Mouse (Mus musculus) ES-E14 (cell line): Measurements from ENCODE around the gene Lyrm1. TPM values are rescaled to one million over a fixed set of nuclear protein-coding genes. Genes with fewer than 3 reads are reported as not detected.

Source experiments
- DNase-seq: peaks from one replicate; pipeline ENCODE4 v3.0.0-alpha.2; 2013; ENCODE audit warnings: low read depth, low spot score
- H3K27ac ChIP-seq: 2 replicates; pipeline ENCODE4 v1.5.1; 2012; ENCODE audit warnings: low read depth, mild to moderate bottlenecking, low read length, moderate library complexity, mixed read lengths; ENCODE audit not compliant: poor library complexity, insufficient read depth, severe bottlenecking
- H3K36me3 ChIP-seq: 2 replicates; pipeline ENCODE4 v1.6.1; 2012; ENCODE audit warnings: mild to moderate bottlenecking, low read length, moderate library complexity, mixed read lengths; ENCODE audit not compliant: control insufficient read depth, poor library complexity, insufficient read depth, severe bottlenecking
- H3K4me1 ChIP-seq, 2 experiments: fragments of 150-350 bp in 1 of 2; sonication (generic) in 1 of 2; 2 replicates each; pipeline ENCODE4 v1.6.1; 2012; ENCODE audit warnings: low read length in 2 of 2, mild to moderate bottlenecking in 1 of 2, mixed read lengths in 1 of 2; ENCODE audit not compliant: control insufficient read depth in 2 of 2, insufficient read depth in 2 of 2, poor library complexity in 1 of 2
- H3K4me3 ChIP-seq, 2 experiments: fragments of 150-350 bp in 1 of 2; sonication (generic) in 1 of 2; 2 replicates each; pipeline ENCODE4 v1.5.1; 2012; ENCODE audit warnings: low read length in 2 of 2, low read depth in 1 of 2, mild to moderate bottlenecking in 1 of 2, mixed read lengths in 1 of 2; ENCODE audit not compliant: insufficient read depth in 1 of 2, poor library complexity in 1 of 2, severe bottlenecking in 1 of 2
- H3K9ac ChIP-seq: 2 replicates; pipeline ENCODE4 v1.6.1; 2012; ENCODE audit warnings: low read depth, mild to moderate bottlenecking, low read length, mixed read lengths; ENCODE audit not compliant: poor library complexity, insufficient read depth, severe bottlenecking
- H3K9me3 ChIP-seq: fragments of 150-350 bp; sonication (generic); 2 replicates; pipeline ENCODE4 v1.6.1; 2012; ENCODE audit warnings: low read depth, mild to moderate bottlenecking, low read length; ENCODE audit not compliant: control insufficient read depth, insufficient read depth
- CHD2 ChIP-seq: IDR thresholded peaks from 2 replicates; pipeline ENCODE4 v1.6.1; 2014; ENCODE audit warnings: mild to moderate bottlenecking, low read depth, low read length, inconsistent platforms
- HCFC1 ChIP-seq: IDR thresholded peaks from 2 replicates; pipeline ENCODE4 v1.6.1; 2012; ENCODE audit warnings: low read length, inconsistent platforms, borderline replicate concordance; ENCODE audit not compliant: insufficient read depth
- MAFK ChIP-seq: IDR thresholded peaks from 2 replicates; pipeline ENCODE4 v1.6.1; 2014; ENCODE audit warnings: mild to moderate bottlenecking, low read depth, low read length, inconsistent platforms; ENCODE audit not compliant: insufficient read depth
- ZC3H11A ChIP-seq: IDR thresholded peaks from 2 replicates; pipeline ENCODE4 v1.6.1; 2012; ENCODE audit warnings: low read depth, mild to moderate bottlenecking, inconsistent platforms, low read length, borderline replicate concordance
- ZNF384 ChIP-seq: IDR thresholded peaks from 2 replicates; pipeline ENCODE4 v1.6.1; 2012; ENCODE audit warnings: low read depth, low read length, inconsistent platforms
- in situ Hi-C, 2 experiments: fragments of 600-800 bp; cut with MboI; formaldehyde crosslinking; loops; one replicate each; pipeline ENCODE4 v1.15.1; 2025; ENCODE audit warnings: low sequenced_read_pairs in 2 of 2, inconsistent platforms in 1 of 2; ENCODE audit not compliant: unreplicated experiment in 2 of 2
- total RNA-seq: library from RNA; depleted of rRNA; stranded (reverse); fragments of 300-350 nt; gene quantifications from 2 replicates; pipeline ENCODE4 v1.2.3, GENCODE M21; 2012

Gene Lyrm1
- total RNA-seq, 1 experiment: 3.8 TPM

DNA sequence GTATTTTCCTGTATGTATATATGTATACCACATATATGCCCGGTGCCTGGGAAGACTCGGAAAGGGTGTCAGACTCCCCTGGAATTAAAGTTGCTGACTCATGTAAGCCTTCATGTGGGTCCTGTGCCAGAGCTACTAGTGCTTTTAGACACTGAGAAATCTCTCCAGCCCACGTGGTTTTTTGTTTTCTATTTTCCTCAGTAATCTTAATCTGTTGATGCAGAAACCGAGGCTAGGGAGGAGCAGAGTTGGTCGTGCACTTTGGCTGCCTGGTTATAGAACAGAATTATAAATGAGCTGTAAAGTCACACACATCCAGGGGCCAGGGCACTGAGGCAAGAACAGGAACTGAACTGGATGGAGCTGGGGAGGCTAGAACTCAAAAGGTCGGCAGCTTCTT, 64.3 kb downstream of the Lyrm1 start:
- no peak for DNase-seq
- in situ Hi-C loops: no loop called here
- Histone ChIP-seq H3K4me3 (no peak overlapping the region), H3K36me3 (no peaks in the 10 kb centered on the region), H3K9ac (no peak overlapping the region), H3K4me1 (peaks cover 0 to 4% of the 10 kb centered on the region in 2 experiments; a peak in 2 of 4 replicates), H3K9me3 (no peaks in the 10 kb centered on the region), H3K27ac (no peak overlapping the region)
- no peak for TF ChIP-seq HCFC1
- TF ChIP-seq MAFK: no peak
- no peak for TF ChIP-seq ZNF384
- no peak for TF ChIP-seq CHD2
- TF ChIP-seq ZC3H11A: no peak

DNA sequence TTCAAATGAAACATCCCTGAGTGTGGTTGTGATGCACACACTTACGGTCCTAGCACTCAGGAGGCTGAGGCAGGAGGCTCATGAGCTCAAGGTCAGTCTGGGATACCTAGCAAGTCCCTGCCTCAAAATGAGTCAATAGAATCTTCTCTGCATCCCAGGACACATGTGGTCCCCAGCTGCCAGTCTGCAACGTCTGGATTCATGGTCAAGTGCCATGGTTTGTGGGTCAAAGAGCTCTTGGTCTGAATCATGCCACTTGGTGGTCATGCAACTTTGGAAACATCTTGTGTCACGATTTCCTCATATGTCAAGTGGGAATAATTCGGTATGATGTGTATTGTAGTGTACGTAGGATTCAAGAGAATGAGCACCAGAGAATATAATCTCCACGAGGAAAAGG, 64.9 kb downstream of the Lyrm1 start:
- DNase-seq: no peak
- in situ Hi-C loops: no loop called here
- Histone ChIP-seq H3K4me3 (no peak overlapping the region), H3K27ac (no peak overlapping the region), H3K4me1 (peaks cover 0 to 4% of the 10 kb centered on the region in 2 experiments; a peak in 2 of 4 replicates), H3K9ac (no peak overlapping the region), H3K9me3 (no peaks in the 10 kb centered on the region), H3K36me3 (no peaks in the 10 kb centered on the region)
- TF ChIP-seq ZC3H11A (no peak), MAFK (no peak), CHD2 (no peak), ZNF384 (no peak), HCFC1 (no peak)

DNA sequence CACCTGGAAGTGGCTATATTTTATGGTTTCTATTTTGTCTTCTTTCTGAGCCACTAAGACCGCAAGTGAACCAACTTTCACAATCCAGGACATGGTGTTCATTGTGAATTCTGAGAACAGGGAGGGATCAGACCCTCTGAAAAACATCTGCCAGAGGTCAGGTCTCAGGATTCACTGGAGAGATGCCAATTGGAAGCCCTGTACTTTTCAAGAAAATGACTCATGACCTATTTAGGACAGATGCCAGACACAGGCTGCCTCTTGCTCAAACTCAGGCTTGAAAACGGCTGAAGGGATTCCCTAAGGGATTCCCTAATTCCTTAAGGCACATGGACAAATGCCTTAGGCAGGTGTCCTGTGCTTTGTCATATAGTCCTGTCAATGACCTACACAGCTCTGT, 65.4 kb downstream of the Lyrm1 start:
- peaks cover 0 to 4% of the 10 kb centered on the region in 2 experiments; a peak in 2 of 4 replicates for H3K4me1 ChIP-seq
- H3K9ac ChIP-seq: no peak overlapping the region
- no peak for DNase-seq
- TF ChIP-seq CHD2 (no peak), HCFC1 (no peak), MAFK (no peak), ZNF384 (no peak), ZC3H11A (no peak)
- in situ Hi-C loops: no loop called here
- no peak overlapping the region for H3K4me3 ChIP-seq
- no peaks in the 10 kb centered on the region for H3K9me3 ChIP-seq
- no peaks in the 10 kb centered on the region for H3K36me3 ChIP-seq
- H3K27ac ChIP-seq: no peak overlapping the region

DNA sequence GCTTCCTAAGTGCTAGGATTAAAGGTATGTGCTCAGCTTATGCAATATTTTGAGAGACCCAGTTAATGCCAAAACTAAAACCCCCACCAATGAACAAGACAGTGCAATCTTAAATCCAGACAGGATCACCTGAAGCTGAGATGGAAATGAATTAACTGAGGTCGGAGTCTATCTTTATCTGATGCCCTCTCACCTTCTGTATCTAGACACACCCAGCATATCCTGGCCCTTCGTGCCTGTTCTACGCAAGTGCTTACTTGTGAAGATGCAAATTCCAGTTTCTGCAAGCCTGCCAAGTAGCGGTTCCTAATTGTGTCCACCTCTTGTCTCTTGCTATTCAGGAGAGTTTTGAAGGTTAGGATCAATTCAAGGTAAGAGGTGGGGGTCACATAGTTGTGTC, 69.5 kb downstream of the Lyrm1 start:
- in situ Hi-C loops: no loop called here
- no peaks in the 10 kb centered on the region for H3K36me3 ChIP-seq
- no peaks in the 10 kb centered on the region for H3K9me3 ChIP-seq
- no peak overlapping the region for H3K4me3 ChIP-seq
- H3K9ac ChIP-seq: no peak overlapping the region
- H3K27ac ChIP-seq: no peak overlapping the region; the same call in 1 of the 2 replicates
- TF ChIP-seq ZC3H11A (no peak), HCFC1 (no peak), MAFK (no peak), ZNF384 (no peak), CHD2 (no peak)
- H3K4me1 ChIP-seq: peaks cover 0 to 4% of the 10 kb centered on the region in 2 experiments; a peak in 2 of 4 replicates
- DNase-seq: no peak
